Mouse (Mus musculus): ENCODE results near the gene Cacnb1.

The Cacnb1 gene

GRCm38 (mm10) chr11:97956905-97957560 lies 65.8 kb downstream of the Cacnb1 start:
- DNase-seq (ENCODE audit: inconsistent age in 2 of 2, low spot score in 1 of 2), result peak; percentile 71 to 73

GRCm38 (mm10) chr11:97955915-97956314 lies 66.9 kb downstream of the Cacnb1 start:
- DNase-seq (ENCODE audit: inconsistent age in 2 of 2, low spot score in 1 of 2), result no peak

GRCm38 (mm10) chr11:97955146-97955902 lies 67.5 kb downstream of the Cacnb1 start:
- no peak for DNase-seq (ENCODE audit: inconsistent age in 2 of 2, low spot score in 1 of 2)

GRCm38 (mm10) chr11:97954469-97955141 lies 68.2 kb downstream of the Cacnb1 start:
- DNase-seq (ENCODE audit: inconsistent age in 2 of 2, low spot score in 1 of 2), result no peak

- no peak for DNase-seq (ENCODE audit: inconsistent age in 2 of 2, low spot score in 1 of 2)
These were observed 68.9 kb downstream of the Cacnb1 start for GRCm38 (mm10) chr11:97953939-97954275.

GRCm38 (mm10) chr11:97953179-97953938 lies 69.5 kb downstream of the Cacnb1 start:
- DNase-seq (ENCODE audit: inconsistent age in 2 of 2, low spot score in 1 of 2), result no peak

GRCm38 (mm10) chr11:97952367-97953006 lies 70.3 kb downstream of the Cacnb1 start:
- DNase-seq (ENCODE audit: inconsistent age in 2 of 2, low spot score in 1 of 2), result no peak

Data from adrenal gland, adult (tissue).